Mouse (Mus musculus) spleen, adult 2 months (tissue): Measurements from ENCODE around the gene Plekhh2.

ENCODE experiments used
- CTCF ChIP-seq: fragments of 200-500 bp; IDR thresholded peaks from 2 replicates; pipeline ENCODE4 v1.5.1; 2011; ENCODE audit warnings: mild to moderate bottlenecking, inconsistent platforms; ENCODE audit not compliant: insufficient read depth, insufficient read length, insufficient replicate concordance; ENCODE audit errors: extremely low read depth
- POLR2A ChIP-seq: fragments of 200-500 bp; IDR thresholded peaks from 2 replicates; pipeline ENCODE4 v1.6.1; 2011; ENCODE audit warnings: low read depth, low read length, inconsistent platforms

- TF ChIP-seq CTCF = no peak
- TF ChIP-seq POLR2A = no peak
These were observed 111.2 kb downstream of the Plekhh2 start for GRCm38 (mm10) chr17:84622873-84623272.
